Mouse (Mus musculus) olfactory bulb, adult 2 months (tissue): Measurements from ENCODE around the gene Mocs1. TPM values are rescaled to one million over a fixed set of nuclear protein-coding genes. Genes with fewer than 3 reads are reported as not detected.

Source experiments
- H3K27ac ChIP-seq: fragments of 200-500 bp; 2 replicates; pipeline ENCODE4 v1.5.1; 2012; ENCODE audit warnings: low read depth, low read length; ENCODE audit not compliant: insufficient read depth
- H3K4me1 ChIP-seq: fragments of 200-500 bp; 2 replicates; pipeline ENCODE4 v1.6.1; 2012; ENCODE audit warnings: low read length; ENCODE audit not compliant: control insufficient read depth, insufficient read depth
- H3K4me3 ChIP-seq: fragments of 200-500 bp; 2 replicates; pipeline ENCODE4 v1.5.1; 2012; ENCODE audit warnings: mild to moderate bottlenecking, low read depth, low read length, moderate library complexity; ENCODE audit not compliant: insufficient read depth
- CTCF ChIP-seq: fragments of 200-500 bp; IDR thresholded peaks from 2 replicates; pipeline ENCODE4 v1.5.1; 2012; ENCODE audit warnings: low read depth, mild to moderate bottlenecking, low read length, moderate library complexity; ENCODE audit not compliant: insufficient read depth
- POLR2A ChIP-seq: fragments of 200-500 bp; IDR thresholded peaks from 2 replicates; pipeline ENCODE4 v1.6.1; 2012; ENCODE audit warnings: mild to moderate bottlenecking, low read depth, low read length, moderate library complexity; ENCODE audit not compliant: insufficient read depth
- WGBS: fragments of 180-500 bp; shearing (Covaris S2); methylation state at CpG from one replicate; pipeline ENCODE4 v1.1.7; 2018; 5-methylcytosine and 5-hydroxymethylcytosine counted together
- polyA plus RNA-seq: library from polyadenylated mRNA; stranded (reverse); fragments of >200 nt; gene quantifications from 2 replicates; pipeline ENCODE4 v1.2.4, GENCODE M21; 2012; ENCODE audit warnings: low replicate concordance; ENCODE audit not compliant: missing spikeins, insufficient read depth, insufficient read length

Gene Mocs1
- polyA plus RNA-seq = not detected in 2 replicates

- Histone ChIP-seq H3K4me1 (peaks cover 20% of the 10 kb centered on the region), H3K27ac (no peak within 1 kb of the TSS), H3K4me3 (peak within 1 kb of the TSS; percentile 80)
- TF ChIP-seq POLR2A (peak; percentile 37; the same call in 1 of the 2 replicates), CTCF (no peak)
- under 1% methylated on average over 28 of the region's 28 CpGs for WGBS
These were observed at the start of gene Mocs1 for GRCm38 (mm10) chr17:49428239-49428688. Gene Mocs1 (plus strand): TSS chr17:49428362.

GRCm38 (mm10) chr17:49379645-49380044 lies 48.5 kb upstream of the Mocs1 start:
- 63% methylated on average over 4 of the region's 4 CpGs for WGBS
- Histone ChIP-seq H3K27ac (no peak overlapping the region), H3K4me3 (no peak overlapping the region), H3K4me1 (peaks cover 3% of the 10 kb centered on the region)
- TF ChIP-seq CTCF (no peak), POLR2A (no peak)

GRCm38 (mm10) chr17:49384217-49384943 lies 43.8 kb upstream of the Mocs1 start:
- Histone ChIP-seq H3K27ac (no peak overlapping the region), H3K4me3 (no peak overlapping the region), H3K4me1 (peaks cover 3% of the 10 kb centered on the region)
- WGBS = 63% methylated on average over 6 of the region's 6 CpGs
- no peak for TF ChIP-seq CTCF

GRCm38 (mm10) chr17:49387741-49388140 lies 40.4 kb upstream of the Mocs1 start:
- Histone ChIP-seq H3K27ac (no peak overlapping the region), H3K4me1 (peaks cover 3% of the 10 kb centered on the region), H3K4me3 (no peak overlapping the region)
- no peak for TF ChIP-seq CTCF
- TF ChIP-seq POLR2A = no peak
- 90% methylated on average over 2 of the region's 2 CpGs for WGBS

- 29% methylated on average over 1 of the region's 1 CpGs for WGBS
- H3K4me3 ChIP-seq = no peak overlapping the region
- TF ChIP-seq POLR2A = no peak
- no peak for TF ChIP-seq CTCF
- H3K27ac ChIP-seq = no peak overlapping the region
- H3K4me1 ChIP-seq = no peaks in the 10 kb centered on the region
These were observed 35.4 kb upstream of the Mocs1 start for GRCm38 (mm10) chr17:49392751-49393150.

- no peak overlapping the region for H3K27ac ChIP-seq
- no peak for TF ChIP-seq CTCF
- no peak for TF ChIP-seq POLR2A
- H3K4me3 ChIP-seq = no peak overlapping the region
- no peaks in the 10 kb centered on the region for H3K4me1 ChIP-seq
- 65% methylated on average over 1 of the region's 1 CpGs for WGBS
These were observed 33.3 kb upstream of the Mocs1 start for GRCm38 (mm10) chr17:49394836-49395235.

GRCm38 (mm10) chr17:49399605-49400004 lies 28.6 kb upstream of the Mocs1 start:
- no peak for TF ChIP-seq CTCF
- TF ChIP-seq POLR2A = no peak
- no peak overlapping the region for H3K4me3 ChIP-seq
- no peaks in the 10 kb centered on the region for H3K4me1 ChIP-seq
- 76% methylated on average over 4 of the region's 4 CpGs for WGBS
- no peak overlapping the region for H3K27ac ChIP-seq

GRCm38 (mm10) chr17:49400130-49400529 lies 28.0 kb upstream of the Mocs1 start:
- TF ChIP-seq POLR2A (no peak), CTCF (no peak)
- 2% methylated on average over 2 of the region's 2 CpGs for WGBS
- Histone ChIP-seq H3K4me1 (no peaks in the 10 kb centered on the region), H3K27ac (no peak overlapping the region), H3K4me3 (no peak overlapping the region)

GRCm38 (mm10) chr17:49403151-49403550 lies 25.0 kb upstream of the Mocs1 start:
- Histone ChIP-seq H3K4me3 (no peak overlapping the region), H3K4me1 (no peaks in the 10 kb centered on the region), H3K27ac (no peak overlapping the region)
- WGBS = 88% methylated on average over 6 of the region's 6 CpGs
- TF ChIP-seq CTCF = no peak
- TF ChIP-seq POLR2A = no peak

GRCm38 (mm10) chr17:49405927-49406326 lies 22.2 kb upstream of the Mocs1 start:
- no peak overlapping the region for H3K4me3 ChIP-seq
- H3K27ac ChIP-seq = no peak overlapping the region
- WGBS = 87% methylated on average over 5 of the region's 5 CpGs
- no peaks in the 10 kb centered on the region for H3K4me1 ChIP-seq
- TF ChIP-seq CTCF (no peak), POLR2A (no peak)
